Mouse (Mus musculus) bone marrow, adult 2 months (tissue): ENCODE results near the gene Tshz2.

Experiments
- CTCF ChIP-seq: fragments of 200-500 bp; IDR thresholded peaks from 2 replicates; pipeline ENCODE4 v1.5.1; 2011; ENCODE audit warnings: low read length, control low read depth; ENCODE audit not compliant: control insufficient read depth, insufficient read depth
- POLR2A ChIP-seq: fragments of 200-500 bp; IDR thresholded peaks from 2 replicates; pipeline ENCODE4 v1.6.1; 2011; ENCODE audit warnings: low read depth, mild to moderate bottlenecking, control low read depth, low read length, borderline replicate concordance; ENCODE audit not compliant: control insufficient read depth

GRCm38 (mm10) chr2:169743910-169744309 is 111.1 kb downstream of the Tshz2 start:
- no peak for TF ChIP-seq POLR2A
- no peak for TF ChIP-seq CTCF
